In the genomic region with DNA sequence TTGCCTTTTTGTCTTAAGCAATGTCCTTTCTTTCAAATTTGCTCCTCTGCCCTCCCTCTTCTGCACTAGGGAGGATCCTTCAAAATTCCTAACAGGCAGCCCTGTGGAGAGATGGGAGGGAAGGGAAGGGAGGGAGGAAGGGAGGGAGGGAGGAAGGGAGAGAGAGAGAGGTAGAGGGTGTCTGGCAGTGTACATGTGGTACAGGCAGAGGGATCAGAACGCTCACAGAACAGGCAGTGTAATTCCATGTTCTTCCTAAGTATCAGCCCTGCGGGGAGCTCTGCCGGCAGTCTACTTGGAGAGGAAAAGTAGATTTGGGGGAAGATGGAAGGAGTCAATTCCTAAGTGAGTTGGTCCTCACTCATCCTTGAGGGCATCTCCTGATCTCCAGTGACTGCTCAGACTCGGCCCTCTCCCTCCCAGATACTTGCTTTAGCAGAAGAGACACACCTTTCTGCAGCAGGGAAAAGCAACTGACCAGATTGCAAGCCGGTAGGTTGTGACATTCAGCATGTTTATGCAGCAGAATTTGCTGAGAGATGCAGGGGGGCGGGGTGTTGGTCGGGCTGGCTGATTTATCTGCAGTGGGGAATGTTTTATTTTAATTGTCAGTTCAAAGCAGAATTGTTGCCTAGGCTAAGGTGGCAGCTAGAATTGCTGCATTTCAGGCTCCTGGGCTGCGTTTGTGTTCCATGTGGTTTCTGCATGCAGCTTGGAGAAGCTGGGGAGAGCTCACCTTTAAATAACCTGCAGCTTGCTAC, we compare ENCODE assay signal across 8 mouse cellular contexts. TPM values are rescaled to one million over a fixed set of nuclear protein-coding genes. Genes with fewer than 3 reads are reported as not detected.
DNase-seq lines count a peak whose midpoint lies in the region; ATAC-seq lines count a peak whose summit lies in the region.

A gene (plus strand): TSS at position 190 of the 761 bp plus-strand sequence.

- H3K4me1 ChIP-seq in intestine, embryonic 15.5 days (replicated peaks) = peaks cover 10% of the 10 kb centered on the region; the same call in 1 of the 2 replicates
- no peaks in the 10 kb centered on the region for H3K4me1 ChIP-seq in stomach, embryonic 16.5 days (ENCODE audit: control insufficient read depth, insufficient read depth, low read length)

- H3K27ac ChIP-seq in intestine, embryonic 15.5 days = no peak within 1 kb of the TSS
- H3K27ac ChIP-seq in stomach, embryonic 16.5 days (ENCODE audit: low read length) = no peak within 1 kb of the TSS

- peak within 1 kb of the TSS; percentile 26 for H3K4me2 ChIP-seq in intestine, embryonic 15.5 days (replicated peaks)
- H3K4me2 ChIP-seq in stomach, embryonic 16.5 days (ENCODE audit: low read depth, low read length) = no peak within 1 kb of the TSS

- H3K9me3 ChIP-seq in intestine, embryonic 15.5 days = no peaks in the 10 kb centered on the region
- H3K9me3 ChIP-seq in stomach, embryonic 16.5 days (replicated peaks; ENCODE audit: control insufficient read depth, low read length) = no peaks in the 10 kb centered on the region

- H3K27me3 ChIP-seq in intestine, embryonic 15.5 days (replicated peaks) = no peaks in the 10 kb centered on the region
- H3K27me3 ChIP-seq in stomach, embryonic 16.5 days (ENCODE audit: control insufficient read depth, insufficient read depth, low read length) = no peaks in the 10 kb centered on the region

- H3K9ac ChIP-seq in intestine, embryonic 15.5 days = no peak within 1 kb of the TSS
- 0 out of 2 replicates have a peak within 1 kb of the TSS, but pooled peaks have one; percentile 20 for H3K9ac ChIP-seq in stomach, embryonic 16.5 days (ENCODE audit: low read length)

- 25% methylated on average over 8 of the region's 8 CpGs for WGBS in intestine, embryonic 15.5 days
- 25% methylated on average over 8 of the region's 8 CpGs for WGBS in stomach, embryonic 16.5 days

- peak; percentile 83 for ATAC-seq in frontal cortex, adult (ENCODE audit: low TSS enrichment)
- ATAC-seq in intestine, embryonic 15.5 days = no peak
- no peak for ATAC-seq in stomach, embryonic 16.5 days (ENCODE audit: insufficient read depth, low FRiP score)

- no peak for DNase-seq in heart, adult 18-20 months
- no peak for DNase-seq in heart, adult 11 months
- peak in 1 of 2 experiments; percentile 15 for DNase-seq in adrenal gland, postnatal 36 days
- DNase-seq in lung, postnatal 10 days = peak; percentile 2
- DNase-seq in spleen, adult 18-20 months = no peak

- H3K36me3 ChIP-seq in intestine, embryonic 15.5 days = no peaks in the 10 kb centered on the region
- no peaks in the 10 kb centered on the region for H3K36me3 ChIP-seq in stomach, embryonic 16.5 days (ENCODE audit: control insufficient read depth, insufficient read depth, low read length)

- no peak within 1 kb of the TSS for H3K4me3 ChIP-seq in intestine, embryonic 15.5 days (replicated peaks)
- H3K4me3 ChIP-seq in stomach, embryonic 16.5 days (replicated peaks; ENCODE audit: low read length) = no peak within 1 kb of the TSS

RNA-seq across cellular contexts. Expression of the gene that starts here (rescaled TPM):
- 10 to 100 TPM; 19.1 to 21.6 TPM for total RNA-seq in heart, adult 18-20 months (2021)
- total RNA-seq in adrenal gland, postnatal 36 days (2021) = 10 to 100 TPM; 11.1 to 18.8 TPM
- polyA plus RNA-seq in intestine, embryonic 15.5 days (2015; fragmentation: Nextera tagmentation; extraction: Ambion mirVana) = 19.3 and 21.0 TPM in 2 replicates
- 15.1 and 19.6 TPM in 2 replicates for polyA plus RNA-seq in stomach, embryonic 16.5 days (2015; fragmentation: Nextera tagmentation; extraction: Ambion mirVana)
